9 mouse cellular contexts compared by ENCODE assay signal in genomic region chr16:18288581-18289061, GRCm38 (mm10). TPM values are rescaled to one million over a fixed set of nuclear protein-coding genes. Genes with fewer than 3 reads are reported as not detected.
DNase-seq lines count a peak whose midpoint lies in the region; ATAC-seq and TF ChIP-seq lines count a peak whose summit lies in the region.
"Had no signal": no experiment of that assay in that cellular context is flagged by ENCODE, and none has a peak within 500 bp of the region (broad histone marks: within the 10 kb centered on the region; RNA-seq: fewer than 3 reads in every experiment).

No protein-coding gene starts in this region.

- peak; percentile 79 for ATAC-seq in neural tube, embryonic 11.5 days (ENCODE audit: insufficient read depth, low FRiP score, low TSS enrichment)
- peak; percentile 86 for ATAC-seq in embryonic facial prominence, embryonic 12.5 days (ENCODE audit: insufficient number of reproducible peaks, insufficient read depth, low FRiP score, low TSS enrichment)
- peak; percentile 83 for ATAC-seq in hindbrain, embryonic 16.5 days
- ATAC-seq in lung, embryonic 14.5 days (ENCODE audit: insufficient read depth), result peak; percentile 91

- peak overlapping the region; percentile 98 for H3K4me3 ChIP-seq in neural tube, embryonic 11.5 days (ENCODE audit: low read depth, low read length)
- peak overlapping the region; percentile 71 for H3K4me3 ChIP-seq in embryonic facial prominence, embryonic 12.5 days
- peak overlapping the region; percentile 89 for H3K4me3 ChIP-seq in hindbrain, embryonic 16.5 days (ENCODE audit: low read length)
- peak overlapping the region; percentile 95 for H3K4me3 ChIP-seq in lung, embryonic 14.5 days (ENCODE audit: low read depth, low read length)
- peak overlapping the region; percentile 93 for H3K4me3 ChIP-seq in olfactory bulb, adult 2 months (ENCODE audit: insufficient read depth, low read depth, low read length)

- peaks cover 17% of the 10 kb centered on the region for H3K4me1 ChIP-seq in neural tube, embryonic 11.5 days (ENCODE audit: control insufficient read depth, insufficient read depth, low read length)
- peaks cover 19% of the 10 kb centered on the region for H3K4me1 ChIP-seq in embryonic facial prominence, embryonic 12.5 days
- peaks cover 25% of the 10 kb centered on the region for H3K4me1 ChIP-seq in hindbrain, embryonic 16.5 days (ENCODE audit: control insufficient read depth, insufficient read depth, low read depth, low read length)
- H3K4me1 ChIP-seq in lung, embryonic 14.5 days (ENCODE audit: insufficient read depth), result peaks cover 12% of the 10 kb centered on the region
- peaks cover 3% of the 10 kb centered on the region for H3K4me1 ChIP-seq in olfactory bulb, adult 2 months (ENCODE audit: control insufficient read depth, insufficient read depth, low read length)

- peak overlapping the region; percentile 97 for H3K9ac ChIP-seq in neural tube, embryonic 11.5 days (ENCODE audit: low read length)
- H3K9ac ChIP-seq in embryonic facial prominence, embryonic 12.5 days, result peak overlapping the region; percentile 94
- H3K9ac ChIP-seq in hindbrain, embryonic 16.5 days (ENCODE audit: low read depth, low read length), result peak overlapping the region; percentile 94
- H3K9ac ChIP-seq in lung, embryonic 14.5 days, result peak overlapping the region; percentile 96

- no peak for TF ChIP-seq CTCF in lung, embryonic 14.5 days (IDR thresholded peaks at IDR 0.05; ENCODE audit: low read depth)
- TF ChIP-seq CTCF in olfactory bulb, adult 2 months (IDR thresholded peaks at IDR 0.05; ENCODE audit: insufficient read depth, low read depth, low read length), result no peak

- peaks cover 13% of the 10 kb centered on the region for H3K36me3 ChIP-seq in neural tube, embryonic 11.5 days (ENCODE audit: control insufficient read depth, insufficient read depth, low read length)
- H3K36me3 ChIP-seq in embryonic facial prominence, embryonic 12.5 days, result peaks cover 19% of the 10 kb centered on the region
- peaks cover 11% of the 10 kb centered on the region for H3K36me3 ChIP-seq in hindbrain, embryonic 16.5 days (ENCODE audit: control insufficient read depth, insufficient read depth, low read length)
- peaks cover 33% of the 10 kb centered on the region for H3K36me3 ChIP-seq in lung, embryonic 14.5 days (ENCODE audit: insufficient read depth)

- peak overlapping the region; percentile 98 for H3K4me2 ChIP-seq in neural tube, embryonic 11.5 days (ENCODE audit: low read depth)
- H3K4me2 ChIP-seq in embryonic facial prominence, embryonic 12.5 days (replicated peaks), result peak overlapping the region; percentile 95
- peak overlapping the region; percentile 89 for H3K4me2 ChIP-seq in hindbrain, embryonic 16.5 days (ENCODE audit: low read length)
- H3K4me2 ChIP-seq in lung, embryonic 14.5 days, result peak overlapping the region; percentile 88

- H3K27ac ChIP-seq in neural tube, embryonic 11.5 days (ENCODE audit: low read depth, low read length), result peak overlapping the region; percentile 83
- peak overlapping the region; percentile 91 for H3K27ac ChIP-seq in embryonic facial prominence, embryonic 12.5 days
- H3K27ac ChIP-seq in hindbrain, embryonic 16.5 days (ENCODE audit: low read depth, low read length), result peak overlapping the region; percentile 85
- peak overlapping the region; percentile 94 for H3K27ac ChIP-seq in lung, embryonic 14.5 days (ENCODE audit: low read depth)
- H3K27ac ChIP-seq in olfactory bulb, adult 2 months (ENCODE audit: insufficient read depth, low read depth, low read length), result peak overlapping the region; percentile 47; the same call in 1 of the 2 replicates

- TF ChIP-seq POLR2A in olfactory bulb, adult 2 months (IDR thresholded peaks at IDR 0.05; ENCODE audit: insufficient read depth, low read depth, low read length), result no peak

- DNase-seq in adrenal gland, adult 18-20 months (ENCODE audit: low spot score in 2 of 2), result peak; percentile 80 to 84
- no peak for DNase-seq in adrenal gland, adult 2 months
- DNase-seq in neural tube, embryonic 11.5 days (ENCODE audit: low spot score), result no peak
- no peak for DNase-seq in neural tube, embryonic 10.5 days (ENCODE audit: extremely low spot score, low spot score)
- DNase-seq in lung, embryonic 14.5 days, result peak; percentile 77

- H3K9me3 ChIP-seq in neural tube, embryonic 11.5 days (ENCODE audit: control insufficient read depth, low read length), result no peaks in the 10 kb centered on the region
- no peaks in the 10 kb centered on the region for H3K9me3 ChIP-seq in embryonic facial prominence, embryonic 12.5 days
- no peaks in the 10 kb centered on the region for H3K9me3 ChIP-seq in hindbrain, embryonic 16.5 days (ENCODE audit: control insufficient read depth, low read length)
- no peaks in the 10 kb centered on the region for H3K9me3 ChIP-seq in lung, embryonic 14.5 days (ENCODE audit: low read depth, low read length)

- H3K27me3 ChIP-seq in neural tube, embryonic 11.5 days (ENCODE audit: control insufficient read depth, insufficient read depth, low read length), result no peaks in the 10 kb centered on the region
- no peaks in the 10 kb centered on the region for H3K27me3 ChIP-seq in embryonic facial prominence, embryonic 12.5 days
- H3K27me3 ChIP-seq in hindbrain, embryonic 16.5 days (replicated peaks; ENCODE audit: control insufficient read depth, insufficient read depth, low read length), result no peaks in the 10 kb centered on the region
- H3K27me3 ChIP-seq in lung, embryonic 14.5 days (ENCODE audit: insufficient read depth, low read length), result no peaks in the 10 kb centered on the region

- WGBS in neural tube, embryonic 11.5 days, result under 1% methylated on average over 29 of the region's 31 CpGs
- WGBS in embryonic facial prominence, embryonic 12.5 days, result under 1% methylated on average over 31 of the region's 31 CpGs
- WGBS in hindbrain, embryonic 16.5 days, result under 1% methylated on average over 22 of the region's 31 CpGs
- under 1% methylated on average over 23 of the region's 31 CpGs for WGBS in lung, embryonic 14.5 days
- 1% methylated on average over 30 of the region's 31 CpGs for WGBS in olfactory bulb, adult 2 months

RNA-seq across cellular contexts. Expression of gene Dgcr8, which starts 0.4 kb away (rescaled TPM):
- 10 to 100 TPM; 19.4 to 27.3 TPM for total RNA-seq in adrenal gland, adult 18-20 months (2021)
- total RNA-seq in adrenal gland, adult 2 months (2021), result 10 to 100 TPM; 23.3 to 27.3 TPM
- polyA plus RNA-seq in adrenal gland, adult 2 months (2012; rRNA removed), result 12.3 and 20.6 TPM in 2 replicates
- 34.0 and 40.9 TPM in 2 replicates for polyA plus RNA-seq in neural tube, embryonic 11.5 days (2014; fragmentation: Nextera tagmentation; extraction: Ambion mirVana)
- 40.1 and 40.2 TPM in 2 replicates for polyA plus RNA-seq in embryonic facial prominence, embryonic 12.5 days (2016; fragmentation: Nextera tagmentation; extraction: Ambion mirVana)
- polyA plus RNA-seq in hindbrain, embryonic 16.5 days (2015; fragmentation: Nextera tagmentation; extraction: Ambion mirVana), result 25.7 and 28.3 TPM in 2 replicates
- polyA plus RNA-seq in lung, embryonic 14.5 days (2014; fragmentation: Nextera tagmentation; extraction: Ambion mirVana), result 42.2 and 44.4 TPM in 2 replicates
- polyA plus RNA-seq in olfactory bulb, adult 2 months (2012; ENCODE audit: insufficient read depth, insufficient read length, low replicate concordance, missing spikeins), result not detected in 2 replicates

RNA-seq across cellular contexts. Expression of gene Gm49776, which starts 30.5 kb away (rescaled TPM):
- not detected for total RNA-seq in adrenal gland, adult 18-20 months (2021)
- 1 to 10 TPM in 1 of 2 experiments, not detected in 1; 2.7 TPM for total RNA-seq in adrenal gland, adult 2 months (2021)
- polyA plus RNA-seq in adrenal gland, adult 2 months (2012; rRNA removed), result not detected in 2 replicates
- 3.6 and 9.2 TPM in 2 replicates for polyA plus RNA-seq in neural tube, embryonic 11.5 days (2014; fragmentation: Nextera tagmentation; extraction: Ambion mirVana)
- 2.1 and 2.3 TPM in 2 replicates for polyA plus RNA-seq in embryonic facial prominence, embryonic 12.5 days (2016; fragmentation: Nextera tagmentation; extraction: Ambion mirVana)
- 1.3 TPM in 1 of 2 replicates, not detected in the other for polyA plus RNA-seq in hindbrain, embryonic 16.5 days (2015; fragmentation: Nextera tagmentation; extraction: Ambion mirVana)
- 1.5 and 2.5 TPM in 2 replicates for polyA plus RNA-seq in lung, embryonic 14.5 days (2014; fragmentation: Nextera tagmentation; extraction: Ambion mirVana)
- polyA plus RNA-seq in olfactory bulb, adult 2 months (2012; ENCODE audit: insufficient read depth, insufficient read length, low replicate concordance, missing spikeins), result not detected in 2 replicates
- polyA plus RNA-seq: gonadal fat pad, adult 2 months had no signal

RNA-seq across cellular contexts. Expression of gene Ranbp1, which starts 40.1 kb away (rescaled TPM):
- 100 to 1,000 TPM; 114 to 143 TPM for total RNA-seq in adrenal gland, adult 18-20 months (2021)
- 100 to 1,000 TPM; 139 to 162 TPM for total RNA-seq in adrenal gland, adult 2 months (2021)
- polyA plus RNA-seq in adrenal gland, adult 2 months (2012; rRNA removed), result 141 and 175 TPM in 2 replicates
- 953 and 1,053 TPM in 2 replicates for polyA plus RNA-seq in neural tube, embryonic 11.5 days (2014; fragmentation: Nextera tagmentation; extraction: Ambion mirVana)
- 754 and 814 TPM in 2 replicates for polyA plus RNA-seq in embryonic facial prominence, embryonic 12.5 days (2016; fragmentation: Nextera tagmentation; extraction: Ambion mirVana)
- 362 and 365 TPM in 2 replicates for polyA plus RNA-seq in hindbrain, embryonic 16.5 days (2015; fragmentation: Nextera tagmentation; extraction: Ambion mirVana)
- 776 and 804 TPM in 2 replicates for polyA plus RNA-seq in lung, embryonic 14.5 days (2014; fragmentation: Nextera tagmentation; extraction: Ambion mirVana)
- not detected in 2 replicates for polyA plus RNA-seq in olfactory bulb, adult 2 months (2012; ENCODE audit: insufficient read depth, insufficient read length, low replicate concordance, missing spikeins)

RNA-seq across cellular contexts. Expression of gene Trmt2a, which starts 40.1 kb away (rescaled TPM):
- total RNA-seq in adrenal gland, adult 18-20 months (2021), result 10 to 100 TPM; 41.8 to 44.1 TPM
- total RNA-seq in adrenal gland, adult 2 months (2021), result 10 to 100 TPM; 53.2 to 55.5 TPM
- polyA plus RNA-seq in adrenal gland, adult 2 months (2012; rRNA removed), result 32.8 and 45.4 TPM in 2 replicates
- polyA plus RNA-seq in neural tube, embryonic 11.5 days (2014; fragmentation: Nextera tagmentation; extraction: Ambion mirVana), result 92.9 and 93.9 TPM in 2 replicates
- 109 and 115 TPM in 2 replicates for polyA plus RNA-seq in embryonic facial prominence, embryonic 12.5 days (2016; fragmentation: Nextera tagmentation; extraction: Ambion mirVana)
- 100 and 105 TPM in 2 replicates for polyA plus RNA-seq in hindbrain, embryonic 16.5 days (2015; fragmentation: Nextera tagmentation; extraction: Ambion mirVana)
- polyA plus RNA-seq in lung, embryonic 14.5 days (2014; fragmentation: Nextera tagmentation; extraction: Ambion mirVana), result 74.1 and 81.3 TPM in 2 replicates
- polyA plus RNA-seq in olfactory bulb, adult 2 months (2012; ENCODE audit: insufficient read depth, insufficient read length, low replicate concordance, missing spikeins), result not detected in 2 replicates

RNA-seq across cellular contexts. Expression of gene Zdhhc8, which starts 53.7 kb away (rescaled TPM):
- total RNA-seq in adrenal gland, adult 18-20 months (2021), result 10 to 100 TPM; 20.6 to 21.2 TPM
- 10 to 100 TPM; 23.3 to 23.8 TPM for total RNA-seq in adrenal gland, adult 2 months (2021)
- polyA plus RNA-seq in adrenal gland, adult 2 months (2012; rRNA removed), result 182 and 191 TPM in 2 replicates
- 13.1 and 13.6 TPM in 2 replicates for polyA plus RNA-seq in neural tube, embryonic 11.5 days (2014; fragmentation: Nextera tagmentation; extraction: Ambion mirVana)
- 19.9 and 23.0 TPM in 2 replicates for polyA plus RNA-seq in embryonic facial prominence, embryonic 12.5 days (2016; fragmentation: Nextera tagmentation; extraction: Ambion mirVana)
- 8.0 and 14.6 TPM in 2 replicates for polyA plus RNA-seq in hindbrain, embryonic 16.5 days (2015; fragmentation: Nextera tagmentation; extraction: Ambion mirVana)
- polyA plus RNA-seq in lung, embryonic 14.5 days (2014; fragmentation: Nextera tagmentation; extraction: Ambion mirVana), result 22.0 and 23.8 TPM in 2 replicates
- not detected in 2 replicates for polyA plus RNA-seq in olfactory bulb, adult 2 months (2012; ENCODE audit: insufficient read depth, insufficient read length, low replicate concordance, missing spikeins)

Comparison
In these comparisons a context has a peak if more than half of its experiments do, and no peak if none do; other contexts are left out.
1. DNase-seq: peak in adrenal gland, adult 18-20 months (2 of 2) and lung, embryonic 14.5 days (single experiment); none in adrenal gland, adult 2 months (single experiment), neural tube, embryonic 11.5 days (single experiment) and neural tube, embryonic 10.5 days (single experiment).
2. RNA of gene Ranbp1, which starts 40.1 kb away (polyA plus RNA-seq): 953 to 1,053 TPM in neural tube, embryonic 11.5 days, 754 to 814 TPM in embryonic facial prominence, embryonic 12.5 days, 776 to 804 TPM in lung, embryonic 14.5 days, 362 to 365 TPM in hindbrain, embryonic 16.5 days and 141 to 175 TPM in adrenal gland, adult 2 months; not detected in olfactory bulb, adult 2 months; every median in the first group is over 100 times any median in the second.
3. Peak in every context shown above with its lines, with median percentiles within 50 percentile points of each other: ATAC-seq, H3K27ac ChIP-seq, H3K4me2 ChIP-seq, H3K4me3 ChIP-seq and H3K9ac ChIP-seq.